Mouse (Mus musculus): ENCODE results near the gene Pdss1. TPM values are rescaled to one million over a fixed set of nuclear protein-coding genes. Genes with fewer than 3 reads are reported as not detected.
"Not testable (repeated sequence)": the region's sequence is repeated elsewhere in the genome, so short reads cannot be mapped to it uniquely, and the experiment has no call there.

Pdss1 gene
- polyA plus RNA-seq, 1 experiment, result 10.3 TPM

- Histone ChIP-seq H3K4me3 (ENCODE audit: insufficient read depth, low read depth, low read length) (no peak overlapping the region), H3K4me1 (ENCODE audit: control insufficient read depth, insufficient read depth, insufficient read length, low read length) (no peaks in the 10 kb centered on the region)
These were observed 23.3 kb downstream of the Pdss1 start for GRCm38 (mm10) chr2:22918651-22919050.

GRCm38 (mm10) chr2:22925911-22926310, 30.6 kb downstream of the Pdss1 start:
- not testable (repeated sequence) for H3K4me1 ChIP-seq (ENCODE audit: control insufficient read depth, insufficient read depth, insufficient read length, low read length)

More at GRCm38 (mm10) chr2:22918651-22919050, 23.3 kb downstream of the Pdss1 start:
- no peak overlapping the region for H3K27ac ChIP-seq (replicated peaks; ENCODE audit: low read depth, low read length)

GRCm38 (mm10) chr2:22928259-22928658, 32.9 kb downstream of the Pdss1 start:
- Histone ChIP-seq H3K4me3 (ENCODE audit: insufficient read depth, low read depth, low read length) (no peak overlapping the region), H3K4me1 (ENCODE audit: control insufficient read depth, insufficient read depth, insufficient read length, low read length) (no peaks in the 10 kb centered on the region), H3K27ac (replicated peaks; ENCODE audit: low read depth, low read length) (no peak overlapping the region)

More at GRCm38 (mm10) chr2:22925911-22926310, 30.6 kb downstream of the Pdss1 start:
- H3K27ac ChIP-seq (replicated peaks; ENCODE audit: low read depth, low read length); H3K4me3 ChIP-seq (ENCODE audit: insufficient read depth, low read depth, low read length): not testable (repeated sequence)

GRCm38 (mm10) chr2:22933556-22933955, 38.2 kb downstream of the Pdss1 start:
- no peak overlapping the region for H3K27ac ChIP-seq (replicated peaks; ENCODE audit: low read depth, low read length)
- H3K4me3 ChIP-seq (ENCODE audit: insufficient read depth, low read depth, low read length), result no peak overlapping the region
- no peaks in the 10 kb centered on the region for H3K4me1 ChIP-seq (ENCODE audit: control insufficient read depth, insufficient read depth, insufficient read length, low read length)

- no peak overlapping the region for H3K4me3 ChIP-seq (ENCODE audit: insufficient read depth, low read depth, low read length)
- H3K27ac ChIP-seq (replicated peaks; ENCODE audit: low read depth, low read length), result no peak overlapping the region
- H3K4me1 ChIP-seq (ENCODE audit: control insufficient read depth, insufficient read depth, insufficient read length, low read length), result no peaks in the 10 kb centered on the region
These were observed 54.6 kb downstream of the Pdss1 start for GRCm38 (mm10) chr2:22949956-22950355.

- no peaks in the 10 kb centered on the region for H3K4me1 ChIP-seq (ENCODE audit: control insufficient read depth, insufficient read depth, insufficient read length, low read length)
- H3K27ac ChIP-seq (replicated peaks; ENCODE audit: low read depth, low read length), result no peak overlapping the region
- H3K4me3 ChIP-seq (ENCODE audit: insufficient read depth, low read depth, low read length), result no peak overlapping the region
These were observed 59.0 kb downstream of the Pdss1 start for GRCm38 (mm10) chr2:22954278-22954677.

GRCm38 (mm10) chr2:22955914-22956313, 60.6 kb downstream of the Pdss1 start:
- H3K27ac ChIP-seq (replicated peaks; ENCODE audit: low read depth, low read length), result no peak overlapping the region
- no peaks in the 10 kb centered on the region for H3K4me1 ChIP-seq (ENCODE audit: control insufficient read depth, insufficient read depth, insufficient read length, low read length)
- no peak overlapping the region for H3K4me3 ChIP-seq (ENCODE audit: insufficient read depth, low read depth, low read length)

- Histone ChIP-seq H3K4me3 (ENCODE audit: insufficient read depth, low read depth, low read length) (no peak overlapping the region), H3K27ac (replicated peaks; ENCODE audit: low read depth, low read length) (no peak overlapping the region), H3K4me1 (ENCODE audit: control insufficient read depth, insufficient read depth, insufficient read length, low read length) (no peaks in the 10 kb centered on the region; the same call in 1 of the 2 replicates)
These were observed 62.1 kb downstream of the Pdss1 start for GRCm38 (mm10) chr2:22957415-22957814.

GRCm38 (mm10) chr2:22961681-22962080, 66.4 kb downstream of the Pdss1 start:
- no peak overlapping the region for H3K4me3 ChIP-seq (ENCODE audit: insufficient read depth, low read depth, low read length)
- no peaks in the 10 kb centered on the region; the same call in 1 of the 2 replicates for H3K4me1 ChIP-seq (ENCODE audit: control insufficient read depth, insufficient read depth, insufficient read length, low read length)
- no peak overlapping the region for H3K27ac ChIP-seq (replicated peaks; ENCODE audit: low read depth, low read length)

- Histone ChIP-seq H3K4me3 (ENCODE audit: insufficient read depth, low read depth, low read length) (no peak overlapping the region), H3K4me1 (ENCODE audit: control insufficient read depth, insufficient read depth, insufficient read length, low read length) (no peaks in the 10 kb centered on the region; the same call in 1 of the 2 replicates), H3K27ac (replicated peaks; ENCODE audit: low read depth, low read length) (no peak overlapping the region)
These were observed 66.9 kb downstream of the Pdss1 start for GRCm38 (mm10) chr2:22962242-22962641.

- Histone ChIP-seq H3K27ac (replicated peaks; ENCODE audit: low read depth, low read length) (no peak overlapping the region), H3K4me1 (ENCODE audit: control insufficient read depth, insufficient read depth, insufficient read length, low read length) (no peaks in the 10 kb centered on the region; the same call in 1 of the 2 replicates), H3K4me3 (ENCODE audit: insufficient read depth, low read depth, low read length) (no peak overlapping the region)
These were observed 67.6 kb downstream of the Pdss1 start for GRCm38 (mm10) chr2:22962970-22963369.

- Histone ChIP-seq H3K4me3 (ENCODE audit: insufficient read depth, low read depth, low read length) (no peak overlapping the region), H3K27ac (replicated peaks; ENCODE audit: low read depth, low read length) (no peak overlapping the region), H3K4me1 (ENCODE audit: control insufficient read depth, insufficient read depth, insufficient read length, low read length) (peaks cover 2% of the 10 kb centered on the region; the same call in 1 of the 2 replicates)
These were observed 82.2 kb downstream of the Pdss1 start for GRCm38 (mm10) chr2:22977387-22977973.

GRCm38 (mm10) chr2:22985973-22986657, 90.8 kb downstream of the Pdss1 start:
- Histone ChIP-seq H3K27ac (replicated peaks; ENCODE audit: low read depth, low read length) (0 out of 2 replicates have a peak overlapping the region, but pooled peaks have one; percentile 15), H3K4me3 (ENCODE audit: insufficient read depth, low read depth, low read length) (no peak overlapping the region), H3K4me1 (ENCODE audit: control insufficient read depth, insufficient read depth, insufficient read length, low read length) (peaks cover 7% of the 10 kb centered on the region)
